Mouse (Mus musculus) megakaryocyte, embryonic 14.5 days (primary cell): ENCODE data around the gene Pink1.

Source experiments
- FLI1 ChIP-seq: IDR thresholded peaks from 2 replicates; pipeline ENCODE4 v1.6.1; 2012; ENCODE audit warnings: low read length, inconsistent platforms, mixed read lengths
- GATA1 ChIP-seq: IDR thresholded peaks from 3 replicates; pipeline ENCODE4 v1.6.1; 2012; ENCODE audit warnings: mixed read lengths, low read length, inconsistent platforms, borderline replicate concordance

DNA sequence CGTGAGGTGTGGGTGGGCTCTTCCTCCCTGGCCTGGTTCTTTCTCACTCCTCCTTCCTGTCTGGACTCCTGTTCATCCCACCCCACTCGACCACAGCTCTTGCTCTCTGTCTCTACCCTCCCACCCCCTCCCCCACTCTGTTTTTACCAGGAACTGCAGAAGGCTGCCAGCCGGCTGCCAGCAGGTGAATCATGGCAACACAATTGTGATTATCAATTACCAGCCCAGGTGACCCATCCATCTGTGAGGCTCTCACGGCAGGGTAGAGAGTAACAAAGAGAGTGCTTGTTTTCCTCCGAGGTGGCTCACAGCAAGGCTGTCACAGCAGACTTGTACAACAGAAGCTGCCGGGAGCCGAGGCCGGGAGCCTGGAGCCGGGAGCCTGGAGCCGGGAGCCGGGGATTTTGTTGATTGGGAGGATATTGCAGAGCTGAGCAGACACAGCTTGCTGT, 35.3 kb upstream of the Pink1 start:
- TF ChIP-seq FLI1 = no peak
- no peak for TF ChIP-seq GATA1
